Mouse (Mus musculus): Measurements from ENCODE around the gene Fam171a1. TPM values are rescaled to one million over a fixed set of nuclear protein-coding genes. Genes with fewer than 3 reads are reported as not detected.
"Not testable (repeated sequence)": the region's sequence is repeated elsewhere in the genome, so short reads cannot be mapped to it uniquely, and the experiment has no call there.

The Fam171a1 gene
- total and polyA plus RNA-seq, 2 experiments from 2014 or later = 35.4 to 56.5 TPM

DNA sequence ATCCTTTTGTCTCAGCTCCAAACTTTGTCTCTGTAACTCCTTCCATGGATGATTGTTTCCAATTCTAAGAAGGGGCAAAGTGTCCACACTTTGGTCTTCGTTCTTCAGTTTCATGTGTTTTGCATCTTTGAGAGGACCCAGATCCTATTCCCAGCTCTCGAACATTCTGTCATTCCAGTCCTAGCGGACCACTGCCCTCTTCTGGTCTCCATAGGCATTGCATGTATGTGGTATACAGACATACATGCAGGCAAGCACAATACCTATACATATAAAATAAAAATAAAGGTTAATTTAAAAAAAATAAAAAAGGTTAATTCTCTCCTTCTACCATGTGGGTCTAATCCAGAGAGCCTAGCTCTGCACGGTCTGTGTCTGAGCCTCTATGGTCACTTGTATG, 62.0 kb downstream of the Fam171a1 start:
- WGBS = 90% methylated on average over 4 of the region's 4 CpGs
- ATAC-seq; H3K9me3 ChIP-seq (ENCODE audit: low read length); H3K4me2 ChIP-seq (ENCODE audit: low read depth, low read length); H3K4me3 ChIP-seq (ENCODE audit: low read length); DNase-seq (ENCODE audit: low spot score); H3K4me1 ChIP-seq (ENCODE audit: insufficient read depth, low read length); H3K27me3 ChIP-seq (ENCODE audit: insufficient read depth, low read length); H3K27ac ChIP-seq; H3K36me3 ChIP-seq (ENCODE audit: insufficient read depth, low read length); H3K9ac ChIP-seq (replicated peaks; ENCODE audit: low read length): not testable (repeated sequence)
- TF ChIP-seq CTCF (IDR thresholded peaks at IDR 0.05; ENCODE audit: low read depth) = peak; percentile 44

DNA sequence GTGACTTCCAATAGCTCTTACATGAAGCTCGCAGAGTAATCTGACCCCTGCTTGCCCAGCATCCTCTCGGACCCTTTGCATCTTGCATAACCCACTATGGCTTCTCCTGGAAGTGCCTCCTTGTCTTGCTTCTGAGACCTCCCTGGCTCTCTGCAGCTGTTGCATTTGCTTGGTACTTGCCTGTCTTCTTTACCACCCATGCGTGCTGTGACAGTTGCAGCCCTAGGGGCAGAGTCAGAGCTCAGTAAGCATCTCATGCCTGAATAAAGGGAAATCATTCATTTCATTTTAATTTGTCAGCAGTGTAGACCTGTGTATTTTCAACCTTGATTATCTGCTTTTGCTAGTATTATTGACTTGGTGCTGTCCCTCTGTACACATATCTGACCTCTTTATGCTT, 62.7 kb downstream of the Fam171a1 start:
- no peak overlapping the region for H3K4me2 ChIP-seq (ENCODE audit: low read depth, low read length)
- WGBS = 69% methylated on average over 3 of the region's 3 CpGs
- no peak overlapping the region for H3K4me3 ChIP-seq (ENCODE audit: low read length)
- TF ChIP-seq CTCF (IDR thresholded peaks at IDR 0.05; ENCODE audit: low read depth) = no peak
- ATAC-seq (no peak), DNase-seq (ENCODE audit: low spot score) (no peak)
- no peaks in the 10 kb centered on the region for H3K9me3 ChIP-seq (ENCODE audit: low read length)
- no peaks in the 10 kb centered on the region; the same call in 1 of the 2 replicates for H3K4me1 ChIP-seq (ENCODE audit: insufficient read depth, low read length)
- H3K27me3 ChIP-seq (ENCODE audit: insufficient read depth, low read length) = no peaks in the 10 kb centered on the region
- H3K9ac ChIP-seq (replicated peaks; ENCODE audit: low read length) = no peak overlapping the region
- H3K36me3 ChIP-seq (ENCODE audit: insufficient read depth, low read length) = no peaks in the 10 kb centered on the region
- H3K27ac ChIP-seq = no peak overlapping the region

DNA sequence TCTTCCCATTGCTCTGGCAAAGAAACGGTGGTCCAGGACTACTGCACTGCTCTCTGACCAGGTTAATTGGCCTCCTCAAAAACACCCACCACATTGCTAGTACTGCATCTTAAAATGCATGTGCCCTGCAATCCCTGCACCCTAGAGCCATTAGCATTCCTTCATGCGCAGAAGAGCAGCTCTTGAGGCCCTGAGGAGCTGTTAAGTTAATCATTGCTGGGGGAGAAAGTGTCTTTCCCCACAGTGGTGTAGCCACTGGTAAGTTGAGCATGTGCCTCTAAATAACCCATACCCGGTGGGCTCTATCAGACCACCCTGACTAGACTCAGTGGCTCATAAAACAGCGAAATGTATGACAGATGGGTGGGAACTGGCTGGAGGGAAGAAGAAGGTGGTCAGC, 66.5 kb downstream of the Fam171a1 start:
- ATAC-seq (no peak), DNase-seq (ENCODE audit: low spot score) (no peak)
- H3K4me1 ChIP-seq (ENCODE audit: insufficient read depth, low read length) = no peaks in the 10 kb centered on the region; the same call in 1 of the 2 replicates
- TF ChIP-seq CTCF (IDR thresholded peaks at IDR 0.05; ENCODE audit: low read depth) = no peak
- no peak overlapping the region for H3K4me3 ChIP-seq (ENCODE audit: low read length)
- H3K36me3 ChIP-seq (ENCODE audit: insufficient read depth, low read length) = no peaks in the 10 kb centered on the region
- H3K4me2 ChIP-seq (ENCODE audit: low read depth, low read length) = no peak overlapping the region
- H3K9me3 ChIP-seq (ENCODE audit: low read length) = no peaks in the 10 kb centered on the region
- no peak overlapping the region for H3K27ac ChIP-seq
- H3K9ac ChIP-seq (replicated peaks; ENCODE audit: low read length) = no peak overlapping the region
- no peaks in the 10 kb centered on the region for H3K27me3 ChIP-seq (ENCODE audit: insufficient read depth, low read length)
- WGBS = 79% methylated on average over 4 of the region's 4 CpGs

DNA sequence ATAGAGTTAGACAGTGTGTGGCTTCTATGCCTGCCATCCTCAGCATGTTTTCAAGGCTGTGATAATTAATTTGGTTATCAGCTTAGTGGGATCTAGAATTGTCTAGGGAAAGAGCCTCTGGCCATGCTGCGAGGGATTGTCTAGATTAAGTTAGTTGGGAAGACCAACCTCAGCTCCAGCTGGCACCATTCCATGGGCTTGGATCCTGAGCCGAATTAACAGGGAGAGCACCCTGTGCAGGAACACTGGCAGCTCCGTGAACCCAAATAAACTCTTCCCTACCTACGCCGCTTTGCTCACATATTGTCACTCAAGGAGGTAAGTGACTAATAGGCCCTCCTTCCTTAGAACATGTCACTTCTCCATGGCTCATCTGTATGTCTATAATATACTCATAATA, 69.6 kb downstream of the Fam171a1 start:
- no peak for ATAC-seq
- DNase-seq (ENCODE audit: low spot score) = no peak
- 62% methylated on average over 5 of the region's 5 CpGs for WGBS

DNA sequence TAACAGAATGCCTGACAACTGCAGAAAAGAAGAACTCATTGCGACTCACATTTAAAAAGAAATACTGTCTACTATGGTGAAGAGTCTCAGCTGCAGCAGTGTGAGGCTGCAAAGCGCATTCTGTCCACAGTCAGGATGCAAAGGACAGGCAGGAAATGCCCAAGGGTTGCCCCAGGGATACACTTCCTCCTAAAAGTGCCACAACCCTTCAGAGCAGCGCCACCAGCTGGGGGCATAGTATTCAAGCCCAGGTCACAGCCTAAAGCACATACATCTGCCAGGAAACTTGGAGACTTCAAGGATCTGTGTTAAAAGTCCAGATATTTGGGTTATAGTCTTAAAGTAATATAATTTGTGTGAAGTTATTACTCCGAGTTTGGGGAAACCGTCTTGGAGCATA, 71.3 kb downstream of the Fam171a1 start:
- ATAC-seq (0 out of 2 replicates have a peak, but pooled peaks have one; percentile 28), DNase-seq (ENCODE audit: low spot score) (no peak)
- Histone ChIP-seq H3K4me3 (ENCODE audit: low read length) (no peak overlapping the region), H3K36me3 (ENCODE audit: insufficient read depth, low read length) (peaks cover 9% of the 10 kb centered on the region; the same call in 1 of the 2 replicates), H3K4me2 (ENCODE audit: low read depth, low read length) (no peak overlapping the region), H3K27me3 (ENCODE audit: insufficient read depth, low read length) (no peaks in the 10 kb centered on the region), H3K27ac (no peak overlapping the region), H3K9me3 (ENCODE audit: low read length) (no peaks in the 10 kb centered on the region), H3K9ac (replicated peaks; ENCODE audit: low read length) (no peak overlapping the region), H3K4me1 (ENCODE audit: insufficient read depth, low read length) (no peaks in the 10 kb centered on the region)
- WGBS = 83% methylated on average over 5 of the region's 5 CpGs
- peak; percentile 50 for TF ChIP-seq CTCF (IDR thresholded peaks at IDR 0.05; ENCODE audit: low read depth)

More for the DNA sequence above, 69.6 kb downstream of the Fam171a1 start:
- Histone ChIP-seq H3K36me3 (ENCODE audit: insufficient read depth, low read length) (peaks cover 9% of the 10 kb centered on the region; the same call in 1 of the 2 replicates), H3K4me1 (ENCODE audit: insufficient read depth, low read length) (no peaks in the 10 kb centered on the region), H3K27me3 (ENCODE audit: insufficient read depth, low read length) (no peaks in the 10 kb centered on the region), H3K4me2 (ENCODE audit: low read depth, low read length) (no peak overlapping the region), H3K4me3 (ENCODE audit: low read length) (no peak overlapping the region), H3K9me3 (ENCODE audit: low read length) (no peaks in the 10 kb centered on the region), H3K9ac (replicated peaks; ENCODE audit: low read length) (no peak overlapping the region), H3K27ac (no peak overlapping the region)
- no peak for TF ChIP-seq CTCF (IDR thresholded peaks at IDR 0.05; ENCODE audit: low read depth)

DNA sequence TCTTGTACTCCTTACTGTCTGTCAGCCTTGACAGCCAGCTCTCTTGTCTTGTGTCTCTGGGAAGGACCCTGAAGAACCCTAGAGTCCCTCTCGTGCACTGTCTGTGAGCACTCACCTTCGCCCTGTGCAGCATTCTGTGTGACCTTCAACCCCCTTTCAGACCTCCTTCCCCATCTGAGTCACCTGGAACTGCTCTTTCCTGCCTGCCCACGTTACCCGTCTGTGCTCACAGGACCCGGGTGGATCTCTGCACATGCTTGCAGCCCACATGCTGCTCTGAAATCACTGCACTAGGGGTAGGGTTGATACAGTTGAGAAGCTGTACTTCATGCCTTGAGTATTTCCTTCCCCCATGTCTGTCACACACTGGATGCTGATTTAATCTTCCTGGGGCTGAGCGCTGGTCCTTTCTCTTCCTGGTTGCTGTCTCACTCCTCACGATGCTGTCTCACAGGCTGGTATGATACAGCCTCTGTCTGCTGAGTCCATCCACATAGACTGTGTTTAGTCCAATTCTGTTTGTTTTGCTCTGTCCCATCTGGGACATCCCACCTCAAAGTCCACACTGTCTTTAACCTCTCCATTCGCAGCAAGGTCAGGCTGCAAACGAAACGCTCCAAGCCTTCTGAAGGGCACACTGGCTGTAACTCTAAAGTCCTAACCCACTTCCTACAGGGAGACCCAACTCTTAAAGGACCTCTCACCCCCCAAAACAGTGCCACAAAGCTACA, 74.9 kb downstream of the Fam171a1 start:
- ATAC-seq = no peak
- DNase-seq (ENCODE audit: low spot score) = no peak
- Histone ChIP-seq H3K27ac (no peak overlapping the region), H3K4me1 (ENCODE audit: insufficient read depth, low read length) (no peaks in the 10 kb centered on the region), H3K9me3 (ENCODE audit: low read length) (no peaks in the 10 kb centered on the region), H3K4me2 (ENCODE audit: low read depth, low read length) (no peak overlapping the region), H3K9ac (replicated peaks; ENCODE audit: low read length) (no peak overlapping the region), H3K36me3 (ENCODE audit: insufficient read depth, low read length) (peaks cover 13% of the 10 kb centered on the region; the same call in 1 of the 2 replicates), H3K4me3 (ENCODE audit: low read length) (no peak overlapping the region), H3K27me3 (ENCODE audit: insufficient read depth, low read length) (no peaks in the 10 kb centered on the region)
- no peak for TF ChIP-seq CTCF (IDR thresholded peaks at IDR 0.05; ENCODE audit: low read depth)
- WGBS = 89% methylated on average over 10 of the region's 10 CpGs

DNA sequence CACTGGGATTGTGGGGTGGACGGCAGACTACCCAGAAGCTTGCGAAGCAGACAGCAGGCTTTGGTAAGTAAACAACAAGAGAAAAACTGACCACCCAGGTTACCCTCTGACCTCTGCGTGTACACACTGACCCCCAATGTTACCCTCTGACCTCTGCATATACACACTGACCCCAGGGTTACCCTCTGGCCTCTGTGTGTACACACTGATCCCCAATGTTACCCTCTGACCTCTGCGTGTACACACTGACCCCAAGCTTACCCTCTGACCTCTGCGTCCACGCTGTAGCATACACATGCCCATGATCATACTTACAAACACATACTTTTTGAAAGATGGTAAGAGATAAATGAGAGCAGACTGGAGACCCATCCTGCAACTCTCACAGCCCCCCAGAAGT, 77.1 kb downstream of the Fam171a1 start:
- no peak for DNase-seq (ENCODE audit: low spot score)
- H3K9me3 ChIP-seq (ENCODE audit: low read length) = no peaks in the 10 kb centered on the region
- H3K27me3 ChIP-seq (ENCODE audit: insufficient read depth, low read length) = no peaks in the 10 kb centered on the region
- no peak for TF ChIP-seq CTCF (IDR thresholded peaks at IDR 0.05; ENCODE audit: low read depth)
- H3K4me3 ChIP-seq (ENCODE audit: low read length) = no peak overlapping the region
- H3K4me1 ChIP-seq (ENCODE audit: insufficient read depth, low read length) = no peaks in the 10 kb centered on the region
- H3K9ac ChIP-seq (replicated peaks; ENCODE audit: low read length) = no peak overlapping the region
- H3K4me2 ChIP-seq (ENCODE audit: low read depth, low read length) = no peak overlapping the region
- no peak for ATAC-seq
- H3K27ac ChIP-seq = no peak overlapping the region
- H3K36me3 ChIP-seq (ENCODE audit: insufficient read depth, low read length) = peaks cover 13% of the 10 kb centered on the region; the same call in 1 of the 2 replicates
- WGBS = 81% methylated on average over 6 of the region's 6 CpGs
